Mouse (Mus musculus) liver (tissue): Measurements from ENCODE around the gene Rras2.

Experiments
- DNase-seq: peaks from one replicate; pipeline ENCODE4 v3.0.0-alpha.2; 2020; ENCODE audit warnings: mixed read lengths

Gene Rras2

DNA sequence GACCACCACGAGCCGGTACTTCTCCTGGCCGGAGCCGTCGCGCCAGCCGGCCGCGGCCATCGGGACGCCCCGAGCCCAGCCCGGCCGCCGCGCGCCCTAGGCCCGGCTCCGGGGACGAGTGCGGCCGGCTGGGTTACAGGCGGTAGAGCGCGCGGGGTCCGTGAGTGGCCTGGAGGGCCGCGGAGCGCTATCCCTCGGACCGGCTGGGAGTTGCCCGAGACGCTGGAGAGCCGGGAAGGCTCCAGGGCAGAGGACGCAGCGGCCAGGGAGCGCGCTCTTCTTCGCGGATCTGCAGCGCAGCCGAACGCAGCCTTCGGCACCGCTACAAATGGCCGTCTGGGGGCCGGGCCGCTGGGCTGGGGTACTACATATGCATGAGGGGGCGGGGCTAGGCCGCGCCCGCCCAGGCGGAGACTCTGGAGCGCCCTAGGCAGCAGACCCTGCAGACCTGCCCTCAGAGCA, at the start of gene Rras2:
Gene Rras2 (minus strand): TSS at position 338 of the 462 bp plus-strand sequence.
- peak; percentile 82 for DNase-seq

DNA sequence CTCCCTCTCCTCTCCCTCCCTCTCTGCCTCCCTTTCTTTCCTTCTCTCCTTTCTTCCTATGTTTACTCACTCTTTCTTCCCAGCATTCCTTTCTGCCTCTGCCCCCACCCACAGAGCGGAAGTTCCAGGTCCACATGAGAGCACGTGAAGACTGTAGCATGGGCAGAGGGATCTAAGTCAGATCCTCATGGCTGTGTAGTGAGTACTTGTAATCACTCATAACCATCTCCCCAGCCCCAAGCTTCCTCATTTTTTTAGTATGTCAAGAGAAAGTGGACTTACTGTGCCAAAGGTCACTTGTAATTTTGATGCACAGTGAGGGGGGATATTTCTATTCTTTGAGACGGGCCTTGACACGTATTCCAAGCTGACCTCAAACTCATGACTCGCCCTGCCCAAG, 45.4 kb upstream of the Rras2 start:
- no peak for DNase-seq

DNA sequence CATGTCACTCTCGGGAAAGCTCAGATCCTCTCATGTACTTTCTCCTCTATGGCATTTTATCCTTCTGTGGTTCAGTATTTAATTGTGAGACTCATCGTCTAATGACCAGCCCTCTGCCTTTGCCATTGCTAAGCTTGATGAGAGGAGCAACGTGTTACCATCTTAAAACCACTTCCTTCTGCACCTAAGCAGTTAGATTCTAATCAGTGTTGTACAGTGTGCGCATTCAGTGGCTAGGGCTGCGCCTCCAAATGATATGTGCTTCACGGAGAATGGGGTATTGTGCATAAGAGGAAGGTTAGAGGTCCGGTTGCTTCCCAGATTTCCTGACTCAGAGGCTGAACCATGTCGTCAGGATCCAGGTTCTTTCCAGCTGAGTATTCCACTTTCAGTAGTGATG, 43.5 kb upstream of the Rras2 start:
- DNase-seq: no peak

DNA sequence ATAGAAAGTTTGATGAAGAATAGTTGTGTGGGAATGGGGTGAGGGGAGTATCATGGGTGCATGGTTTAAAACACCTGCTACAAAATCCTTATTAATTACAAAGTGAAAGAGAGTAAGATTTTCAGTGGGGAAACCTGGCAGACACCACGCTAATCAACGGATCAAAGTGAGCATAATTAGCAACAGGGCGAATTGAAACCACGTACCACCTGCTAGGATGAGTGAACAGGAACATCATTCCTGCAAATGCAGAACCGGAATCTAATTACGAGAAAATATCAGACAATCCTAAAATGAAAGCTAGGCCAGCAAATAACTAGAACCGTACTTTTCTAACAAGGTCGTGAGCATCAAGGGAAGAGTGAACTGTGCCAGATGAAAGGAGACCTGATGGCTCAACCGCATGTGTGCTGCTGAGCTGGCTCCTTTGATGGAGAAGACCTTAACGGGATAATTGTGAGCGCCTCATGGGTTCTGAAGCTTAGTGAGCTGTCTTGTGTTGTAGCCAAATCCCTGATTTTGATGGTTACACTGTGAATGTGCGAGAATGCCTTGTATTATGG, 40.2 kb upstream of the Rras2 start:
- no peak for DNase-seq

DNA sequence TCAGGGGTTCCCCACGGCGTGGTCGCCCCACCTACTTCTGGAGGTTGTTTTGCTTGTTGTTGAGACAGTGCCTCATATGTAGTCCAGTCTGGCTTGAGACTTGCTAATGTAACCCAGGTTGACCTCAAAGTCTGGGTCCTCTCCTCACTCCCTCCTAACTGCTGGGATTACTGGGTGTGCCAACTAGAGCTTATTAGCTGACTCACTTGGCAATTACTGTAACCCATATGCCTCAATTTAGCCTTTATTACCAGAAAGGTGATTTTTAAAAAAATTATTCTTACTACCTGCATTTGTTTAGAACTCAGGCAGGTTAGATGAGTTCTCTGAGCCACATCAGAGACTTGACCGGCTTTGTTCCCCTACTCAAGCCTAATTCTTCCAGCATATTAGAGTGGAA, 38.8 kb upstream of the Rras2 start:
- no peak for DNase-seq

DNA sequence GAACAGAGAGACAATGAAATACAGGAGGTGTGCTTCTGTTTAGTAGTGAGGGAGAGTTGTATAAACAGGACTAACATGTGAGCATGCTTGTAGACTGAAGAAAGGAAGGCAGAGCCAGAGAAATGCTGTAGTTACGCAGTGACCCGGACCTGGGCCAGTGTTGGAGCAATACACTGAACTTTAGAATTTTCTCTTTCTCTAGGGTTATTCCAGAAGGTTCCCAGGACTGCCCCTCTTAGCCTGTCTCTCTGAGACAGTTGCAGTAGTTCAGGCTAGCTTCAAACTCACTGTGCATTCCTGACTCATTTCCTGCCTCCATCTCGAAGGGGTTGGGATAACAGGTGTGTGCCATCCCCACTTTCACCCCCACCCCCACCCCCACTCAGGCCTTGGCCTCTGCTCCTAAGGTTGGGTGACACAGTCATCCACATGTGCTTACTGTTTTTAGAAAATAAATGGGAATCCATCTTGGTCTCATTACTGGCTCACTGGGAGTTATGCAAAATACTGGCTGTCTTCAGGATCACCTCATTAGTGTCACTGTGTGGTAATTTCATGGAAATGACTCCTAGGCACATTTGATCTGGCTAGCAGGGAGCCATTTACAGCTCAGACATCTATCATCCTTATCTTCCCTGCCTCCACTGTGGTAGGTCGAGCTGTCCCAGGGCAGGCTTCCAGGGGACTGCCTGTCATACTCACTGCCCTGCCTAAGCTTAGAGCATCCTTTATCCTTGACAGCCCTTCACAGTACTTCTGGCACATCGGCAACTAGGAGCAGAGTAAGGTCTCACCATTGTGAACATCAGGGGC, 37.7 kb upstream of the Rras2 start:
- no peak for DNase-seq

DNA sequence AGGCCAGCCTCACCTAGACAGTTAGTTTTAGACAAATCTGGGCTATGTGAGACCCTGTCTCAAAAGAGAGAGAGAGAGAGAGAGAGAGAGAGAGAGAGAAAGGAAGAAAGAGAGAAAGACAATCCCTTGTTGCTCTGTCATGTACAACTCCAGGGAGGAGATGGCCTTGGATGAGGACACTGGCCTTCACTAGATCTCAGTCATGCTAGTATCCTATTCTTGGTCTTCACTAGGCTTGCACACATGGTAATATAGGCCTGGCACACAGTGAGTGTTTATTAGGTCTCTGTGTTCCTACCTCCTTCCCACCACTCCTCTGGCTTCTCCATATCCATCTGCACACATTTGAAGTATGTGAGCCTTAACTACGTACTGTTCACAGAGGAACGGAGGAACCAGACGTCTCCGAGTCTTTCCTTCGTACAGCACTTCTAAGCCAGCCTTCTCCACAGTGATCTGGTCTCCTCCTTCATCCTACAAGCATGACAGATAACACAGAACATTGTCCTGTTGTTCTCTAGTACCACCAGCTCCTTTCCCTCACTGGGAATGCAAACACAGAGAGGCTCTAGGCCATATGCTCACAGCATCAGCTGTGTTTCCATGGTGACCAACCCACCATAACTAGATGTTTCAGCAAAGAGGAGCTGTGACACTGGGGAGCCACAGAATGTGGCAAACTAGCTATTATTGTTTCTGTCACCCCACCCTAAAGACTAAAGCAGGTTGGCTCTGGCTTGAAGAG, 33.6 kb upstream of the Rras2 start:
- no peak for DNase-seq

DNA sequence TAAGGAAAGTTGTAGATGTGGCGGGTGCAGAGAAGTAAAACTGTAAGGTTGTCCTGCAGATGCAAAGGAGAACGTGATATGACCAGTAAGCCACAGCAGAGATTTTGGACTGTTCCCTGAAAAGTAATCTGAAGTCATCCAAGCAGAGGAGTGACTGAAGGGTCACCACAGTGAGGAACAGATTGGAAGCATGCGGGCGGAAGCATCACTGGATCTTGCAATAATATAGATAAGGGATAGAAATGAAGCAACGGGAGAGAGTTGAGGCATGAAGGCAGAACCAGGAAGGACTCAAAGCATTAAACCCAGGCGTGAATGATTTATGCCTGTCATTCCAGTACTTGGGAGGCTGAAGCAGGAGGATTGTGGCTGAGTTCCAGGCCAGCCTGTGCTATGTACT, 32.0 kb upstream of the Rras2 start:
- DNase-seq: no peak

DNA sequence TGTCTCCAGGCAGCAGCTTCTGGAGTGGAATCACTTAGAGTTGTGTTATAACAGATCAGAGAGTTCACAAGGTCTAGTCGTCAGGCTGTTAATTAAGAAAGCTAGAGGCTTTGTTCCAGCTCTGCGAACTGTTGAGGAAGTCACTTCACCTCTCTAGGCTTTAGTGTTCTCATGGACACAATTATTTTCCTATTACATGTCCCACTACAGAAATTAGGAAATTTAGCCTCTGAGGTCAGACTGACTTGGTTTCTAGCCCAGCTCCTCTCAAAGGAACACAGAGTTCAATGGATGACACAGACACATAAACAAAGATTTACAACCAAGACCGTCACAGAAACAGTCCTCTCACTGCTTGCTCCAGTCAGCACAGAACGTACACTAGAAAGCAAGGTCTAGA, 31.6 kb upstream of the Rras2 start:
- DNase-seq: no peak

DNA sequence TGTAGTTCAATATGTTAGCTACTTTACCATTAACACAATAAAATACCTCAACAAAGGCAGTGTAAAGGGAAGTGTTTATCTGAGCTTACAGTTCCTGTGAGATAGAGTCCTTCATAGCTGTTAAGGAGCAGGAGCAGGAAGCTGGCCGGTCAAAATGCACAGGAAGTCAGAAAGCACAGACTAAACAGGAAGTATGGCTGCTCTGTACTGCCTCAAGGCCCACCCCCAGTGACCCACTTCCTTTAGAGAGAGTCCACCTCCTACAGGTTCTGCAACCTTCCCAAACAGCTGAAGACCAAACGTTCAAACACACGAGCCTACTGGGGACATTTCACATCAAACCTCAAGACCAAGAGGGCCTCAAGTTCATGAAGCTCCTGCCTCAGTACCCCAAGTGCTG, 28.3 kb upstream of the Rras2 start:
- no peak for DNase-seq

DNA sequence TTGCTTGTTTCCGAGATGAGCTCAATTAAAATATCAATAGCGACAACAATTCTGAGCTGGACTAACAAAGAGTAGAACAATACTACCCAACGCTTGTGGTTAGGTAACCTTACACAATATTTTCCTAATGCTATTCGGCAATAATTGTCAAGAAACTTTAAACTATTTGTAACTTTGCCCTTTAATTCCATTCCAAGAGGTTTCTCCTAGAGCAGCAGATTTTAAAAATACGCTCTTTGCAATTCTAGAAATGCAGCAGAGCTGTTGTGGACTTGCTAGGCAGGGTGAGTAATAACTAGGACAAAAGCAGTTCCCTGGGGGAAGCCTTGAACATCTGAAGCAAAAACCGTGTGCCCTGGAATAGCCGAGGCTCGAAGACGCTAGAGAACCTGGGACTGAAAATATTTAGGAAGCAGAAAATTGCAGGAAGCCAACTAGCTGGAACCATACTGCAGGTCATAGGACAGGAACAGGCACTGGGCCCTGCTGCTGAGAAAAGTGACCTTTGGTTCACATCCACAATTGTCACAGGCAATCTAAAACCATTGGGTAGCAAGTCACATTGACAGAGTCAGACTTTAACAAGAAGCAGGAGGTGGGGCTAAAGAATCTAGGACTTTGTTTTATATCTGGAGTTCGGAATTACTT, 24.7 kb upstream of the Rras2 start:
- DNase-seq: no peak

DNA sequence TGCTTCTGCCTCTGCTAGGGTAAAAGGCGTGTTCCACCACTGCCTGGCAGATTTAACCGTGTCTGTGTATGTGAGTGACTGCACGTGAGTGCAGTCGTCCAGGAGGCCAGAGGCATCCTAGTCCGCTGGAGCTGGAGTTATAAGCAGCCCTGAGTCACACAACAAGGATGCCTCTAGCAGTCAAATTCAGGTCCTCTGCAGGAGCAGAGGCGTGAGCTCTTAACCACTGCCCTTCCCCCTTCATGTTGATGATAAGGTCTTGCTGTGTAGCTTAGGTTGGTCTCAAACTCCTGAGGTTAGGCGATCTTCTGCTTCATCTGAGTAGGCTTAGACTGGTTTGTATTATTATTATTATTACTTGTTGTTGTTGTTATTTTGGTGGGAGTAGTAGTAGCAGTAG, 22.4 kb upstream of the Rras2 start:
- DNase-seq: no peak

DNA sequence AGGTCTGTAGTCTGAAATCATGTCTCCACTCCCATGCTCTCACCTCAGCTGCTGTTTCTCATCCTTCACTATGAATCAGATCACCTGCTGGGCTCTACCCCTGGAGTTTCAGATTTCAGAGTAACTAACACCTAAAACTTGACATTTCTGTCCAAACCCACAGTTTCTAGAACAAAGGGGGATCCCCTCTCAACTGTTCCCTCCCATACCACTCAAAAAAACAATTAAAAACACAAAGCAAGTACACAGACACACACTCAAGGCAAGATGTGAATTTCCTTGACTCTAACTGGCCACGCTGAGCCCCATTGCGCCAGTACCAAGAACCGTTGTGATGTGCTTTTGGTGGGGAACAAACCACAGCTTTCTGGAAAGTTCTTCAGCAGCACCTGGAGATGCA, 21.8 kb upstream of the Rras2 start:
- no peak for DNase-seq

DNA sequence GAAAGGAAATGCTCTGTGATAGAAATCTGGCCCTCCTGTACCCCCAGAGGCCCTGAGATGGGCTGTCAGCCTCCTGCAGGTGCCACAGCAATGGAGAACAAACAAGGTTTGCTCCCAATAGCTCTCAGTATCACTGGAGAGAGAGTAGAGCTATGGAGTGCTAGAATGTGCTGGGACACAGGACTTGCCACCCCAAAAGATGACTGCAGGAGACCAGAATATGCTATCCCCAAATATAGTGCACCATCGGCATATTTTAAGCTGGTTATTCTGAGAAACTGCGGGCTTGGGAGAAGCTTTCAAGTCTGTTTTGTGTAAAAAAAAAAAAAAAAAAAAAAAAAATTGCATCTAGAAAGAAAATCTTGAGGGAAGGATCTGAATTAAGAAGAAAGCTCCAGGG, 20.7 kb upstream of the Rras2 start:
- no peak for DNase-seq

DNA sequence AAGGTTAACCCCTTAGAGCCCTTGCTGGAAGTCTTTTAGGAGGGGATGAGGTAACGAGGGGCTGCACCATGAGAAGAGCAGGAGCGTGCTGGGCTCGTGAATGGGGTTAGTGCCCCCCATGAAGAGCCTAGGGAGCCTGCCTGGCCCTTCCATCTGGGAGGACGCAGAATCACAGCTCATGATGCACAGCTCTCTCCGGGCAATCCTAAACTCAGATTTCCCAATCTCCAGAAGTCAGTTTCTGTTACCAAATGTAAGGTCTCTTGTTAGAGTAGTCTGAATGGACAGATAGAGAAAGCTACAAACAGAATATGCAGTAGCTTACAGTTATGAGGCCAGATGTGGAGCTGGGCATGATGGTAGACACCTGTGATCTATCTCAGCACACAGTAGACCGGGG, 17.6 kb upstream of the Rras2 start:
- DNase-seq: no peak

DNA sequence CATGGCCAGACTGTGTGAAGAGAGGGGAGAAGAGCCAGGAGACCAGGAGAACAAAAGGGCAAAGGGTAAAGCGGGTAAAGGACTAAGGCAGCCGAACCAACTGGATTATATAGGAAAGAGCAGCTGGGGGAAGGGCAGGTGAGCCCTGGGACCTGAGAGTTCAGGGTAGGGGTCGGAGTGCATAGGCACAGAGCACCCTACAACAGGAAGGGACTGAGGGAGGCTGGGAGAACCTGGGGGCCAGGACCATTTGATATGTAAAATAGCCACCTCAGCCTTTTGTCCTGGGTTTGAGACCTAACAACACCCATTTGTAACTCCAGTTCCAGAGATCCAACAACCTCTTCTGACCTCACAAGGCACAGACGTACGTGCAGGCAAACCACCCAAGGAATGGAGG, 16.4 kb upstream of the Rras2 start:
- DNase-seq: no peak

DNA sequence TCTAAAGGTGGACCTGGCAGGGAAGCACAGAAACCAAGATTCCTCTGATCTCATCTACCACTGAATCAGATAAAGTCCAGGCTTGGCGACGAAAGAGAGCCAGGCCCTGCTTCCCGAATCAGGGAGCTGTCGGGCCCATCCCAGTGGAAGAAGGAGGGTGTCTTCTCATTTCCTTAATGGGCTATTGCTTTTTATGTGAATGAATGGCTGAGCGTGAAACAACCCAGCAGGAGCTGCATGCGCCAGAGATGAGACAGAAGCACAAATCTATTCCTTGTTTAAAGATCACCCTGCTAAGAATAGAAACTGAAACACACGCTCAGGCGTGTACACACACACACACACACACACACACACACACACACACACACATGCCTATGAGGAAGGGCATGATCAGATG, 14.7 kb upstream of the Rras2 start:
- no peak for DNase-seq

DNA sequence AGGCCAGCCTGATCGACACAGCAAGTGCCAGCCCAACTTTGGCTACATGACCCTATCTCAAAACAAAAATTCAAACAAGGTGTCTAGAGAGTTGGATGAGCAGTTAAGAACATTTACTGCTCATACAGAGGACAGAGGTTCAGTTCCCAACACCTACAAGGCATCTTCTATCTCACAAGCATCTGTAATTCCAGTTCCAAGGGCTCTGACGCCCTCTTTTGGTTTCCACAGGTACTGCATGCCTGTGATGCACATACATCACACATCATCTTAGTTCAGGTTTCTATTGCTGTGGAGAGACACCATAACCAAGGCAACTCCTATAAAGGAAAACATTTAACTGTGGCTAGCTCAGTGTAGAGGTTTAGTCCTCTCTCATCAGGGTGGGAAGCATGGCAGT, 11.7 kb upstream of the Rras2 start:
- no peak for DNase-seq

DNA sequence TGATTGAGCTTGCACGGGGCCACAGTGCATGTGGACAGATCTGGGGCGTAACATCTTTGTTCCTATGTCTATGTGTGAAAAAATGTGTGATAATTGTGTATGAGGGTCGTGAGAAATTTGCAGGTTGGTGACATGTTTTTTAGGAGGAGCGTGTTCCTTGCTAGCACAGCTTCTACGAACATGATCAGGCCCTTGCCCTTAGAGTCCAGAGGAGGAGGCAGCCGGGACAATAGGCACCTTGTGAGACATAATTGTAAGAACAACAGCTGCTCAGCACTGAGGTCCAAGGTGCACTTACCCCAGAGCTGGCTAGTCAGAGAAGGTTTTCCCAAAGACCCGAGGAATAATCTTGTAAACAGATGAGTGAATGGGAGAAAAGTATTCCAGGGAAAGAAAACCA, 599 bp upstream of the Rras2 start:
- DNase-seq: no peak

DNA sequence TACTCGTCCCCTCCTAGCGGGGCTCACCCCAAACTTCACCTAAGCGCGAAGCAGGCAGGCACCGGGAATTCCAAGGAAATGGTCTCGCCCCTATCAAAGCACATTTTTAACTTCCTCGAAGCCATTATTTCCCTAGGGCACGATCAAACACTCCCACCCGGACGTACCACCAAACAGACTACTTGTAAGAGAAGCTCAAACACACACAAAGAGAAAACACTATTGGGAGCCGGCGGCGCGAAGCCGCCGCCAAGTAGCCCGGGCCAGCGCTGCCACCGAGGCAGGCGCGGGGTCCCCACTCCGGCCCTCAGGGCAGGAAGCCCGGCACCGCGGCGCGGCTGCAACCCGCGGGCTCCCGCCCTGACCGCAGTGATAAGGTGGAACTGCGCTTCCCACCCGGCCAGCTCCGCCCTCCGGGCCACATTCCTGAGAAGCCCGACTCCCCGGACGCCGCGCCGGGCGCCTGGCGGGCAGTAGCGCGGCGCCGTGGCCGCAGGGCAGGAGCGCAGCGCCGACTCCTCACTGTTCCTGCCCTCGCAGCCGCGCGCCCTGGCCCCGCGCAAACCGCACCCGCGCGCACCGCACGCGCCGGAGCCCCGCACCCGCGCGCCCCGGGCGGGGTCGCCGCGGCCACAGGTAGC, 750 bp downstream of the Rras2 start:
- DNase-seq: peak; percentile 73

DNA sequence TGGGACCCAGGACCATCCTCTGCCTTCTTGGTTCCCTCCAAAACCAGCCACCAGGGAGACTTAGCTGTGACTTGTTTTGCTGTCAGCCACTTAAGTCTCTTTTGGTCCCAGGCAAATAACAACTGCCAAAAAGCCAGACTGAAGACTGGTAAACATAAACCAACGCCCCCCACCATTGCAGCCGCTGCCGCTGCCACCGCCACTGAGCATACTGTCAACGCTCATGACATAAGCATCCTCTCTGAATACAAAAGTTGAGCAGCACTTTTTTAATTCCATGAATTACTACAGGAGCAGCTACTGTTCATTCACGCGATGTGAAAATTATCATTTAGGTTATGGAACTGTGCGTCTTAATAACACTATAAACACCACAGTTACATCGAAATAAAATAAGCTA, 1.6 kb downstream of the Rras2 start:
- DNase-seq: no peak

DNA sequence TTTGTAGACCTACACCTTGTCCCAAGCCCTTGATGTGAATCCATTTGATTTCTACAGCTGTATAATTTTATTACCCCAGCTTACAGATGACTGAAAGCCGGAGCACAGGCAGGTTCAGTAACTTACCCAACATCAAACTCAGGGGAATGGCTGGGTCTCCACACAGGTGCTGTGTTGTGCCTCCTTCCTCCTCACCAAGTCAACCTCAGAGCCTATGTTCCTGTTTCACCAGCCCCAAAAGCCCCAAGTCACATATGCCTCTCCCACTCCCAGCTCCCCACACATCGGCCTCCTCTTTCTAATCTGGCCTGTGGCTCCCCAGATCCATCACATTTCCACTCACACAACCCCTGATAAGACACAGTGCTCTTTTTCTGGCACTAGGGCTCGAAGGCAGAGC, 2.6 kb downstream of the Rras2 start:
- DNase-seq: no peak

DNA sequence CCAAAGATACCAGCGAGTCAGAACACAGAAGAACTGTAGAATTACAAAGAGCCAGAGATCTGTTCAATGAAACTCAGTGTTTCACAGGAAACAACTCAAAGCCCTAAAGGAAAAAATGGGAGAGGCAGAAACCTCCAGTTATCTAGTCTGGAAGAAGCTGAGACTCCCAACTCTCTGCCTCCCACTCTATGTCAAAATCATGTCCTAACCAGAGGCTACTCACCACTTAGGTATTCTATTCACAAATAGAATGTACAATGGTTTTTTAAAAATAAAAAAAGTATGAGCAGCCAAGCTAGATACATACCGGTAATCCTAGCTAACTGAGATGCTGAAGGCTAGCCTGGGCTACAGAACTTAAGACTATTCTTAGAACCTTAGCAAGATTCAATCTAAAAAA, 3.3 kb downstream of the Rras2 start:
- no peak for DNase-seq
